Mouse (Mus musculus) heart, postnatal 0 days (tissue): ENCODE data around the gene Hils1.

Experiments
- CTCF ChIP-seq: IDR thresholded peaks from 2 replicates; pipeline ENCODE4 v1.5.1; 2016; ENCODE audit warnings: antibody characterized with exemption, control low read depth, low read depth
- EP300 ChIP-seq: IDR thresholded peaks from 2 replicates; pipeline ENCODE4 v1.6.1; 2016; ENCODE audit warnings: antibody characterized with exemption, low read depth

DNA sequence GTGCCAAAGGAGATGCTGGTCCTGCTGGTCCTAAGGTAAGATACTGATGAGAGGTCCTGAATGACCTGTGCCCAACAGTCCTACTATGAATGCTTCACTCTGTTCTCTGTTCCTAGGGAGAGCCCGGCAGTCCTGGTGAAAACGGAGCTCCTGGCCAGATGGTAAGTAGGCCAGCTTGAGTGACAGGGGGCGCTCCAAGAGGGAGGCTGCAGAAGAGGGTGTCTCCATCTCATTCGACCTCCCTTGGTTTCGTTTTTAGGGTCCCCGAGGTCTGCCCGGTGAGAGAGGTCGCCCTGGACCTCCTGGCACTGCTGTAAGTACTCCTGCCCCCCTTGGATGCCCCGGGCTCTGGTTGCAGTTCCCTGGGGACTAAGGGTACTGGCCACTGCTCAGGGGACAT is 26.3 kb upstream of the Hils1 start:
- TF ChIP-seq CTCF (no peak), EP300 (no peak)
